Mouse (Mus musculus): ENCODE measurements at regions not wholly inside any gene's neighbourhood (a gene's known extent, or its start where the extent isn't known, plus 50 kb on each side); places are given as distances from the start of the nearest gene placed in this dataset.
"Not testable (repeated sequence)": the region's sequence is repeated elsewhere in the genome, so short reads cannot be mapped to it uniquely, and the experiment has no call there.

DNA sequence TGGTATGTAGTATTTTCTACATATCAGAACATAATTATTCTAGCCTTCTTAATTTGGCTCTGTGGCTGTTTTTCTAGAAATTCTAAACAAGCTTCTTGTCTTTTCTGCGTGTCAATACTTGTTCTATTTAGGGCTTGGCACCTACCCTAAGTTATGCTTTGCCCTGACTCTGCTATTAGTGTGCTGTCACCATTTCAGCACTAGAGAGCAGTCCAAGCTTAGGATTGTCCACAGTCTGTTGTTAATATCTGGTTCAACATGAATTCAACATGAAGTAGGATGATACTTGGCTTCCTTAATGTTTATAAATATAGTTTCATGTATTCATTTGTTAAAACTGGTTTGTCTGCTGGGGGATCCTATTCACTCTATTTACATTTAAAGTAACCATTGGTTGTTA is 61.2 kb downstream of the Maged1 start:
- H3K4me1 ChIP-seq (ENCODE audit: insufficient read depth) = no peaks in the 10 kb centered on the region
- ATAC-seq (no peak), DNase-seq (no peak)
- H3K9me3 ChIP-seq (ENCODE audit: low read length) = no peaks in the 10 kb centered on the region
- no peaks in the 10 kb centered on the region for H3K27me3 ChIP-seq (ENCODE audit: insufficient read depth, low read length)
- WGBS = 70% methylated on average over 1 of the region's 1 CpGs
- no peak overlapping the region for H3K9ac ChIP-seq
- peak; percentile 41 for TF ChIP-seq CTCF (IDR thresholded peaks at IDR 0.05; ENCODE audit: low read depth)
- H3K4me2 ChIP-seq (ENCODE audit: low read depth) = no peak overlapping the region
- H3K4me3 ChIP-seq (ENCODE audit: low read depth, low read length) = no peak overlapping the region
- H3K36me3 ChIP-seq (ENCODE audit: insufficient read depth) = no peaks in the 10 kb centered on the region
- H3K27ac ChIP-seq (ENCODE audit: low read depth, low read length) = no peak overlapping the region

DNA sequence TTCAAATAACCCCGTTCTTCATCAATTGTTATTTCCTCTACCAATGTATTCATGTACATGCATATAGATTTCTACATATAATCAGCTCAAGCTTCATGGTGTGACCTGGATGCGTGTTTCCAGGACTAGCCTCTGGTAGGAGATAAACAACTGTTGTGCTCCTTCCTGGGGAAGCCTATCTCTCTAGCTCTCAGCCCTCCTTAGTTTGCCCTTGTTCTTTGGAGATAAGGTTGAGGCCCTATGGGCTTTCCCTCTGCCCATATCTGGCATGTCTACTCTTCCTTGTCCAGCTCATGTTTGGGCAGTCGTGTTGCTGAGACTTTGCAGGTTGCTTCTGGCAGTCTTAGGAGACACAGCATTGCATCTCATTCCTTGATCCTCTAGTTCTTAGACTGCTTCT is 74.3 kb downstream of the Maged1 start:
- H3K9me3 ChIP-seq (ENCODE audit: low read length); ATAC-seq; H3K4me1 ChIP-seq (ENCODE audit: insufficient read depth); H3K27ac ChIP-seq (ENCODE audit: low read depth, low read length); H3K27me3 ChIP-seq (ENCODE audit: insufficient read depth, low read length); H3K36me3 ChIP-seq (ENCODE audit: insufficient read depth); H3K9ac ChIP-seq; H3K4me2 ChIP-seq (ENCODE audit: low read depth); H3K4me3 ChIP-seq (ENCODE audit: low read depth, low read length); DNase-seq: not testable (repeated sequence)
- WGBS = no CpG with 5 or more reads among the region's 3 CpGs
